Mouse (Mus musculus): ENCODE data around the gene Tifab. TPM values are rescaled to one million over a fixed set of nuclear protein-coding genes. Genes with fewer than 3 reads are reported as not detected.

Tifab gene
- polyA plus RNA-seq, 1 experiment from 2014 or later = 44.2 TPM

- WGBS (ENCODE audit: missing documents) = 69% methylated on average over 6 of the region's 6 CpGs
- H3K27ac ChIP-seq = no peak overlapping the region
- H3K36me3 ChIP-seq (ENCODE audit: inconsistent target) = no peaks in the 10 kb centered on the region
- no peak overlapping the region for H3K4me3 ChIP-seq (ENCODE audit: inconsistent target)
- peaks cover 4% of the 10 kb centered on the region for H3K79me2 ChIP-seq (ENCODE audit: inconsistent target)
Observed at GRCm38 (mm10) chr13:56139167-56139751, 39.4 kb downstream of the Tifab start.

GRCm38 (mm10) chr13:56136200-56136599 lies 42.5 kb downstream of the Tifab start, which contains the start of gene H2afy:
Gene H2afy, minus strand, starts transcription at chr13:56136361.
- Histone ChIP-seq H3K4me3 (ENCODE audit: inconsistent target) (peak within 1 kb of the TSS; percentile 38), H3K79me2 (ENCODE audit: inconsistent target) (peaks cover 34% of the 10 kb centered on the region), H3K27ac (peak within 1 kb of the TSS; percentile 63), H3K36me3 (ENCODE audit: inconsistent target) (no peaks in the 10 kb centered on the region)
- WGBS (ENCODE audit: missing documents) = 90% methylated on average over 2 of the region's 2 CpGs

GRCm38 (mm10) chr13:56135231-56136052 lies 43.2 kb downstream of the Tifab start:
- H3K79me2 ChIP-seq (ENCODE audit: inconsistent target) = peaks cover 42% of the 10 kb centered on the region
- H3K4me3 ChIP-seq (ENCODE audit: inconsistent target) = peak overlapping the region; percentile 52
- 1% methylated on average over 65 of the region's 89 CpGs for WGBS (ENCODE audit: missing documents)
- peak overlapping the region; percentile 63 for H3K27ac ChIP-seq
- H3K36me3 ChIP-seq (ENCODE audit: inconsistent target) = no peaks in the 10 kb centered on the region

- H3K36me3 ChIP-seq (ENCODE audit: inconsistent target) = no peaks in the 10 kb centered on the region
- H3K79me2 ChIP-seq (ENCODE audit: inconsistent target) = peaks cover 49% of the 10 kb centered on the region
- WGBS (ENCODE audit: missing documents) = under 1% methylated on average over 45 of the region's 50 CpGs
- peak overlapping the region; percentile 52 for H3K4me3 ChIP-seq (ENCODE audit: inconsistent target)
- peak overlapping the region; percentile 24; the same call in 1 of the 2 replicates for H3K27ac ChIP-seq
Observed at GRCm38 (mm10) chr13:56134631-56135181, 44.0 kb downstream of the Tifab start.

- Histone ChIP-seq H3K27ac (0 out of 2 replicates have a peak overlapping the region, but pooled peaks have one; percentile 24), H3K36me3 (ENCODE audit: inconsistent target) (no peaks in the 10 kb centered on the region), H3K4me3 (ENCODE audit: inconsistent target) (peak overlapping the region; percentile 52), H3K79me2 (ENCODE audit: inconsistent target) (peaks cover 56% of the 10 kb centered on the region)
- 0% methylated on average over 5 of the region's 5 CpGs for WGBS (ENCODE audit: missing documents)
Observed at GRCm38 (mm10) chr13:56134031-56134430, 44.7 kb downstream of the Tifab start.

GRCm38 (mm10) chr13:56132941-56133340 lies 45.7 kb downstream of the Tifab start:
- H3K36me3 ChIP-seq (ENCODE audit: inconsistent target) = peaks cover 4% of the 10 kb centered on the region; the same call in 1 of the 2 replicates
- H3K79me2 ChIP-seq (ENCODE audit: inconsistent target) = peaks cover 67% of the 10 kb centered on the region
- WGBS (ENCODE audit: missing documents) = 14% methylated on average over 7 of the region's 7 CpGs
- H3K4me3 ChIP-seq (ENCODE audit: inconsistent target) = peak overlapping the region; percentile 52; the same call in 1 of the 2 replicates
- H3K27ac ChIP-seq = peak overlapping the region; percentile 7; the same call in 1 of the 2 replicates

- H3K79me2 ChIP-seq (ENCODE audit: inconsistent target) = peaks cover 72% of the 10 kb centered on the region
- H3K27ac ChIP-seq = 0 out of 2 replicates have a peak overlapping the region, but pooled peaks have one; percentile 7
- peaks cover 9% of the 10 kb centered on the region for H3K36me3 ChIP-seq (ENCODE audit: inconsistent target)
- WGBS (ENCODE audit: missing documents) = 11% methylated on average over 11 of the region's 11 CpGs
- no peak overlapping the region for H3K4me3 ChIP-seq (ENCODE audit: inconsistent target)
Observed at GRCm38 (mm10) chr13:56132326-56132936, 46.3 kb downstream of the Tifab start.

- peaks cover 28% of the 10 kb centered on the region for H3K36me3 ChIP-seq (ENCODE audit: inconsistent target)
- 52% methylated on average over 8 of the region's 8 CpGs for WGBS (ENCODE audit: missing documents)
- no peak overlapping the region for H3K27ac ChIP-seq
- H3K79me2 ChIP-seq (ENCODE audit: inconsistent target) = peaks cover 91% of the 10 kb centered on the region
- no peak overlapping the region for H3K4me3 ChIP-seq (ENCODE audit: inconsistent target)
Observed at GRCm38 (mm10) chr13:56130544-56130943, 48.1 kb downstream of the Tifab start.

- Histone ChIP-seq H3K79me2 (ENCODE audit: inconsistent target) (peaks cover 100% of the 10 kb centered on the region), H3K4me3 (ENCODE audit: inconsistent target) (no peak overlapping the region), H3K27ac (no peak overlapping the region), H3K36me3 (ENCODE audit: inconsistent target) (peaks cover 37% of the 10 kb centered on the region)
- WGBS (ENCODE audit: missing documents) = 15% methylated on average over 3 of the region's 3 CpGs
Observed at GRCm38 (mm10) chr13:56129578-56129977, 49.1 kb downstream of the Tifab start.

GRCm38 (mm10) chr13:56129014-56129413 lies 49.7 kb downstream of the Tifab start:
- Histone ChIP-seq H3K79me2 (ENCODE audit: inconsistent target) (peaks cover 100% of the 10 kb centered on the region), H3K27ac (no peak overlapping the region), H3K36me3 (ENCODE audit: inconsistent target) (peaks cover 43% of the 10 kb centered on the region), H3K4me3 (ENCODE audit: inconsistent target) (no peak overlapping the region)
- 64% methylated on average over 3 of the region's 4 CpGs for WGBS (ENCODE audit: missing documents)

GRCm38 (mm10) chr13:56125632-56126031 lies 53.1 kb downstream of the Tifab start:
- WGBS (ENCODE audit: missing documents) = 86% methylated on average over 10 of the region's 10 CpGs
- peaks cover 55% of the 10 kb centered on the region for H3K36me3 ChIP-seq (ENCODE audit: inconsistent target)
- H3K4me3 ChIP-seq (ENCODE audit: inconsistent target) = no peak overlapping the region

More at GRCm38 (mm10) chr13:56125632-56126031, 53.1 kb downstream of the Tifab start:
- Histone ChIP-seq H3K79me2 (ENCODE audit: inconsistent target) (peaks cover 90% of the 10 kb centered on the region), H3K27ac (no peak overlapping the region)

Other genes with a start within 250 kb of the Tifab start
- 96.3 to 139 TPM (median 138 TPM) in 3 replicates for gene H2afy, start 42.5 kb downstream of the Tifab start, polyA plus RNA-seq (2018)
- gene Neurog1, start 73.3 kb upstream of the Tifab start, polyA plus RNA-seq (2018) = not detected in 3 replicates
- gene Cxcl14, start 117.7 kb upstream of the Tifab start, polyA plus RNA-seq (2018) = 0.27 to 7.5 TPM (median 0.39 TPM) in 3 replicates
- gene Gm3045, start 247.7 kb upstream of the Tifab start, polyA plus RNA-seq (2018) = not detected in 3 replicates

Data from macrophage (primary cell).